Mouse (Mus musculus): ENCODE results near the gene Pcsk7. TPM values are rescaled to one million over a fixed set of nuclear protein-coding genes. Genes with fewer than 3 reads are reported as not detected.
A peak's percentile ranks its signal among the peaks of the same experiment; 100 is the strongest.

The Pcsk7 gene
- polyA plus RNA-seq, 1 experiment from 2014 or later: 19.7 TPM

GRCm38 (mm10) chr9:45939794-45940193 is 33.5 kb downstream of the Pcsk7 start:
- no peak overlapping the region for H3K4me2 ChIP-seq (replicated peaks; ENCODE audit: low read depth)
- TF ChIP-seq EP300 (optimal IDR thresholded peaks at IDR 0.05) (no peak), CTCF (IDR thresholded peaks at IDR 0.05; ENCODE audit: low read depth) (no peak)
- no peak overlapping the region for H3K27ac ChIP-seq (replicated peaks)
- ATAC-seq (ENCODE audit: low FRiP score, low TSS enrichment): no peak
- H3K27me3 ChIP-seq (ENCODE audit: control insufficient read depth, insufficient read depth, low read length): no peaks in the 10 kb centered on the region
- H3K4me3 ChIP-seq (ENCODE audit: low read depth, low read length): no peak overlapping the region
- H3K36me3 ChIP-seq (ENCODE audit: control insufficient read depth, insufficient read depth, low read length): peaks cover 33% of the 10 kb centered on the region
- 88% methylated on average over 6 of the region's 6 CpGs for WGBS
- no peak overlapping the region for H3K9ac ChIP-seq (ENCODE audit: low read length)
- DNase-seq (ENCODE audit: low spot score): no peak
- no peaks in the 10 kb centered on the region for H3K9me3 ChIP-seq (ENCODE audit: control insufficient read depth, low read length)
- no peaks in the 10 kb centered on the region for H3K4me1 ChIP-seq (replicated peaks; ENCODE audit: control insufficient read depth, insufficient read depth)

DNA sequence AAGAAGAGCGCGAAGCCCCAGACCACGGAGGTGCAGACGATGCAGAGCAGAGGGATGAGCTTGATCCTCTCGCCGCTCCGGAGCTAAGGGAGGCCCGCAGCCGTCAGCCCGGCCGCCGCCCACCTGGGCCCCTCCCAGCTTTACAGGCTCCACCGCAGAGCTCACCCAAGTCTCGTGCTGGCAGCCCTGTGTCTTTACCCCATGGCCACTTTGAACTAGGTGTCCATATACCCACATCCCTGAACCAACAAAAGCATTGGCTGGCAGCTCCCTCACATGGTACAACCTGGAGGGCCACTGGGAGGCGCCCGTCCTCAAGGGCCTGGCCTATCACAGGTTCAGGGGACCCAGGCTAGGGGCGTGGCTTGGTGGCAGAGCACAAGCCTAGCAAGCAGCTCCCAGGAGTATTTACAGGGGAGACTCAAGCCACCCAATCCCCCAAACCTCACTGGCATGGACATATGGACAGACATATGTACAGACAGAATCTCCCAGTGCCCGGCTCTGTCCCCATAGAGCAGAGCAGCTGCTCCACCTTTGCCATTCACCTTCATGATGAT is 35.1 kb downstream of the Pcsk7 start:
- no peak for TF ChIP-seq EP300 (optimal IDR thresholded peaks at IDR 0.05)
- peak; percentile 59 for TF ChIP-seq CTCF (IDR thresholded peaks at IDR 0.05; ENCODE audit: low read depth)
- DNase-seq (ENCODE audit: low spot score): peak; percentile 80
- 61% methylated on average over 18 of the region's 18 CpGs for WGBS
- peaks cover 41% of the 10 kb centered on the region for H3K36me3 ChIP-seq (ENCODE audit: control insufficient read depth, insufficient read depth, low read length)
- H3K9me3 ChIP-seq (ENCODE audit: control insufficient read depth, low read length): no peaks in the 10 kb centered on the region
- H3K9ac ChIP-seq (ENCODE audit: low read length): no peak overlapping the region
- H3K27ac ChIP-seq (replicated peaks): no peak overlapping the region
- H3K4me3 ChIP-seq (ENCODE audit: low read depth, low read length): no peak overlapping the region
- H3K4me2 ChIP-seq (replicated peaks; ENCODE audit: low read depth): no peak overlapping the region
- peak; percentile 22 for ATAC-seq (ENCODE audit: low FRiP score, low TSS enrichment)
- no peaks in the 10 kb centered on the region for H3K27me3 ChIP-seq (ENCODE audit: control insufficient read depth, insufficient read depth, low read length)
- no peaks in the 10 kb centered on the region for H3K4me1 ChIP-seq (replicated peaks; ENCODE audit: control insufficient read depth, insufficient read depth)

- no peak for TF ChIP-seq EP300 (optimal IDR thresholded peaks at IDR 0.05)
- TF ChIP-seq CTCF (IDR thresholded peaks at IDR 0.05; ENCODE audit: low read depth): no peak
- no peak overlapping the region for H3K27ac ChIP-seq (replicated peaks)
- ATAC-seq (ENCODE audit: low FRiP score, low TSS enrichment): no peak
- H3K4me1 ChIP-seq (replicated peaks; ENCODE audit: control insufficient read depth, insufficient read depth): no peaks in the 10 kb centered on the region
- H3K9ac ChIP-seq (ENCODE audit: low read length): no peak overlapping the region
- 71% methylated on average over 16 of the region's 16 CpGs for WGBS
- no peaks in the 10 kb centered on the region for H3K9me3 ChIP-seq (ENCODE audit: control insufficient read depth, low read length)
- DNase-seq (ENCODE audit: low spot score): no peak
- no peak overlapping the region for H3K4me3 ChIP-seq (ENCODE audit: low read depth, low read length)
- peaks cover 45% of the 10 kb centered on the region for H3K36me3 ChIP-seq (ENCODE audit: control insufficient read depth, insufficient read depth, low read length)
- H3K4me2 ChIP-seq (replicated peaks; ENCODE audit: low read depth): no peak overlapping the region
- no peaks in the 10 kb centered on the region for H3K27me3 ChIP-seq (ENCODE audit: control insufficient read depth, insufficient read depth, low read length)
These were observed 36.2 kb downstream of the Pcsk7 start for GRCm38 (mm10) chr9:45942464-45942863.

DNA sequence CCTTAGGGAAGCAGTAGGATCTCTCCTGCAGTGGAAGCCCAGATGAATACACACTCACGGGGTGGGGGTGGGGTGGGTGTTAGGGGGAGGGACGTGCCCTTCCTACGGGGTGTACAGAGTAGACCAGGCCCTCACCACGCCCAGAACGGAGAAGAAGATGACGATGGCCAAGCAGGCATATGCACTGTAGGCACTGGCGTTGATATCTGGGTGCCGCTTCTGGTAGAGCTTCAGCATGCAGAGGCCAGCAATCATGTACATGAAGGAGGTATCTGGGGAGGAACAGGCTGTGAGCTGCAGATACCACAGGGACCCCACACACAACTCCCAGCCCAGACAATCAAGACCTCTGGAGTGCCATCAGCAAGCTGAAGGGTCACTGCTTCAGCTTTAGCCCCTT is 36.6 kb downstream of the Pcsk7 start:
- Histone ChIP-seq H3K4me3 (ENCODE audit: low read depth, low read length) (no peak overlapping the region), H3K4me1 (replicated peaks; ENCODE audit: control insufficient read depth, insufficient read depth) (no peaks in the 10 kb centered on the region), H3K27me3 (ENCODE audit: control insufficient read depth, insufficient read depth, low read length) (no peaks in the 10 kb centered on the region), H3K9ac (ENCODE audit: low read length) (no peak overlapping the region), H3K27ac (replicated peaks) (no peak overlapping the region), H3K4me2 (replicated peaks; ENCODE audit: low read depth) (no peak overlapping the region), H3K9me3 (ENCODE audit: control insufficient read depth, low read length) (no peaks in the 10 kb centered on the region), H3K36me3 (ENCODE audit: control insufficient read depth, insufficient read depth, low read length) (peaks cover 49% of the 10 kb centered on the region)
- DNase-seq (ENCODE audit: low spot score): no peak
- WGBS: 76% methylated on average over 8 of the region's 8 CpGs
- no peak for ATAC-seq (ENCODE audit: low FRiP score, low TSS enrichment)
- no peak for TF ChIP-seq CTCF (IDR thresholded peaks at IDR 0.05; ENCODE audit: low read depth)
- no peak for TF ChIP-seq EP300 (optimal IDR thresholded peaks at IDR 0.05)

DNA sequence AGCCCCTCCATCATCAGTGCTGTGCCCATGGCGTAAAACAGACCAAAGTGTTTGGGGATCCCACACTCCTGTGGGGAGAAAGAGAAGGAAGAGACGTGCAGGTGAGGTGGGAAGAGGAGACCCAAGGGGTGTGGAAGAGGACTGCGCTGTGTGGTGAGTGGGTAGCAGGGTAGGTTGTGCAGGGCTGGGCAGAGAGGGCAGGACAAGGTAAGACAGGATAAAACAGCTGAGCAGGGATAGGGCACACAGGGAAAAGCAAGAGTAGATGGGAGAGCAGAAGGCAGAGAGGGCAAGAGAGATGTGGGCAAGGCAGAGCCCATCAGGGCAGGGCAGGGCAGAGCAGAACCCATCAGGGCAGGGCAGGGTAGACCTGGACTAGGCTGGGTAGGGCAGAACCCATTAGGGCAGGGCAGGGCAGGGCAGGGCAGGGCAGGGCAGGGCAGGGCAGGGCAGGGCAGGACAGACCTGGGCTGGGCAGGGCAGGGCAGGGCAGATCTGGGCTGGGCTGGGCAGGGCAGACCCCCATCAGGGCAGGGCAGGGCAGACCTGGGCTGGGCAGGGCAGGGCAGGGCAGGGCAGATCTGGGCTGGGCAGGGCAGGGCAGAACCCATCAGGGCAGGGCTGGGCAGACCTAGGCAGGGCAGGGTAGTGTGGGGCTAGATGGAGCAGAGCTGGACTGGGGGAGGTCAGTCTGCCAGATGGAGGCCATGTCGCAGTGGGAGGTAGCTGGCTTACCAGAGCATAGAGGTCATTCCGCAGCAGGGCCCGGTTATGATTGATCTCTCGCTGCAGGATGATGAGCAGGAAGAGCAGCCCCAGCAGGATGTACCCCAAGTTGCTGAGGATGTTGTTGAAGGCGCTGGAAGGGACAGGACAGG is 37.6 kb downstream of the Pcsk7 start:
- H3K9me3 ChIP-seq (ENCODE audit: control insufficient read depth, low read length): no peaks in the 10 kb centered on the region
- H3K36me3 ChIP-seq (ENCODE audit: control insufficient read depth, insufficient read depth, low read length): peaks cover 48% of the 10 kb centered on the region
- no peak overlapping the region for H3K4me2 ChIP-seq (replicated peaks; ENCODE audit: low read depth)
- ATAC-seq (ENCODE audit: low FRiP score, low TSS enrichment) (peak; percentile 79), DNase-seq (ENCODE audit: low spot score) (peak; percentile 60)
- H3K27ac ChIP-seq (replicated peaks): no peak overlapping the region
- TF ChIP-seq EP300 (optimal IDR thresholded peaks at IDR 0.05) (no peak), CTCF (IDR thresholded peaks at IDR 0.05; ENCODE audit: low read depth) (no peak)
- no peak overlapping the region for H3K4me3 ChIP-seq (ENCODE audit: low read depth, low read length)
- H3K27me3 ChIP-seq (ENCODE audit: control insufficient read depth, insufficient read depth, low read length): no peaks in the 10 kb centered on the region
- no peaks in the 10 kb centered on the region for H3K4me1 ChIP-seq (replicated peaks; ENCODE audit: control insufficient read depth, insufficient read depth)
- no peak overlapping the region for H3K9ac ChIP-seq (ENCODE audit: low read length)
- WGBS: 89% methylated on average over 8 of the region's 8 CpGs

Measured in stomach, postnatal 0 days (tissue).